Mouse (Mus musculus) embryo, embryonic 9.5 days (tissue): ENCODE results near the gene Mapk10.

Source experiments
- DNase-seq: peaks from one replicate; pipeline ENCODE4 v3.0.0-alpha.2; 2017; ENCODE audit errors: extremely low spot score

Gene Mapk10

GRCm38 (mm10) chr5:103071006-103071612 lies 140.0 kb downstream of the Mapk10 start:
- no peak for DNase-seq

DNA sequence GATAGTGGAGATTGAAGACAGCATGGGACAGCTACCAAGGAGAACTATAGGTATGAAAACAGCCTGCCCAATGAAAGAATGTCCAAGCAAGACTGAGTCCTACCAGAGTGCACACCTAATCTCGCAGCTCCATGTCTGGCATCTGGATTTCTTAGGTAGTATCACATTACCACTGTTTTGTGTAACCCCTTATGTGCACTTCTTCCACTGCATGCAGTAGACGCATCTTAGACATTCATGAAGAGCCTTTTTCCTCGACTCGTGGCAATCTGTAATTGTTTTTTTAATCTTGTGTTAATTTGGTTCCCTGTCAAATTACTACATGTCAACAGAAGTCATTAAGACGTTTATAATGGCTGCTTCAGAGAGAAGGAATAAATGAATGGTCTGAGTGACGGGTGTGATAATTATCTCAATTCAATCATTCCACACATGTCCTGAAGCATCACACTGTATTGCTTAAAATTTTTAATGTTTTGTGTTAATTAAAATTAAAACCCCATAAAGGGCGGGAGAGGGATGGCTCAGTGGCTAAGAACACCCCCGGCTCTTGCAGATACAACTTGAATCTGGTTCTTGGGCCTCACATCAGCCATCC lies 160.7 kb downstream of the Mapk10 start:
- DNase-seq: no peak

GRCm38 (mm10) chr5:103048011-103048410 lies 163.1 kb downstream of the Mapk10 start:
- no peak for DNase-seq

DNA sequence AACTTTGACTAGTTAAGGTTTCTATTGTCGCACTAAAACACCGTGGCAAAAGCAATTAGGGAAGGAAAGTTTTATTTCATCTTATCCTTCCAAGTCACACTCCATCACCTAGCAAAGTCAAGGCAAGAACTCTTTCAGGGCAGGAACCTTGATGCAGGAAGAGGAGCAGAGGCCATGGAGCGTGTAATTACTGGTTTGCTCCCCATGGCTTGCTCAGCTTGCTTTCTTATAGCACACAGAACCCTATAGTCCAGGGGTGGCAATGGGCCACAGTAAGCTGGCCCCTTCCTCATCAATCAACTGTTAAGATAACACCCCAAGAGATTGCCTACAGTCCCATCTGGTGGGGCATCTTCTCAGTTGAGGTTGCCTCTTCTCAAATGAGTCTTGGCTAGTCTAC lies 173.4 kb downstream of the Mapk10 start:
- DNase-seq: no peak

DNA sequence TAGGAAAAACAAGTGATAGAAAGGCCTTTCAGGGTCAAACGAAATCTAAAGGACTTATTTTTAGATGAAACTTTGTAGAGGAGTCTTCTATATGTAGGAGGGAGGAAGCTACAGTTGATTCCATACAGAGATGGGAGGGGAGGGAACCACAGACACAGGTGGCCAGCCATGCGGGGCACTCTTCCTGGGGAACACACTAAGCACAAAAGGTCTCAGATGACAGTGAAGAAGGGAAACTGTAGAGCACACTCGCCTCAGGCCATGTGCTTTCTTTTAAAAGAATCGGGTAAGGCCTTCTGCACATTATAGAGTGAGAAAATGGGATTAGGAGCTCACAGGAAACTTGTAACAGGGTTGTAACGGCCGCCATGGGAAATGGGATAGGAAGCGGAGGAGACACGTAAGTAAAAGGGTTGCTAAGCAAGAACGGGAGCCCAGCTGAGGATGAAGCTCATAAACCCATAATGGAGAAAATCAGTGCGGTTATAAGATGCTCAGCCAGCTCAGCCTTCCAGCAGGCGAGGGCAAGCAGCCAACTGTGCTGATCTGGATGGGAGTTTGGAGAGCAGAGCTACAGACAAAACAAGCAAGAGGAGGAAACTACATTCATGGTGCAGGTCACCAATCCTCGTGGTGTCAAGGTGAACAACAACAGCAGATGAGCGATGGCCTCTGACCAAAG lies 182.1 kb downstream of the Mapk10 start:
- DNase-seq: no peak

GRCm38 (mm10) chr5:103022504-103023172 lies 188.5 kb downstream of the Mapk10 start:
- DNase-seq: no peak

DNA sequence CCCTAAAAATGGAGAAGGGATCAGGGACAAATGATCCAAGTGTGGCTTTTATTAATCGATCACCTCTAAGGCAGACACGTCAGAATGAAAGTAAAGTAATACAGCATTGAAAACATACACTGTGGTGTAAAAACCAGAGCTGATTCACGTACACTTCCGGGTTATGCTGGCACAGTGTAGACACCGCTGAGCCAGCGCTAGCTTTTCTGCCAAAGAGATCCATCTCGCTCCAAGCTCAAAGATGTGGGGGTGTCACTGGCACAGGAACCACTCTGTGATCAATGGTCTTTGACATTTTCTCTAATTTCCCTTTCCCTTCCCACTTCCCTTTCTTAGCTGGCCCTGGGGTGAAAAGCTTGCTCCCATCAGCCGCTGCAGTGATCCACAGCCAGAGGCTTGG lies 189.7 kb downstream of the Mapk10 start:
- no peak for DNase-seq

GRCm38 (mm10) chr5:103020954-103021353 lies 190.2 kb downstream of the Mapk10 start:
- DNase-seq: no peak

DNA sequence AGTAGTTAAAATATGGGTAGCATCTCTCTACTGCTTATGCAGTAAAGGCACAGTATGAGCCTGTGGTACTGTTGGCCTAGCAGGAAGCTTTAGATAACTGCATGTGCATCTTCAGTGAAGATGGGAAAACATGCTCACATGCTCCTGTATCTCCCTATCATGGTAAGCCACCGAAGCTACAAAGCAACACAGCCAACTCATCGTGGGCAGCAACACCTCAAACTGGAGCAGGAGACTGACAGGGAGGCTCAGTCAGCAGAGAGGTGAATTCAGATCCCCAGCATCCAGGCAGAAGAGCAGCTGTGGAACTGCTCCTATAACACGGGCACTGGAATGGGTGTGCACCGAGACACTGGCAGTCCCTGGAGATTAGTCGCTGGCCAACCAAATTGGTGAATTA lies 191.0 kb downstream of the Mapk10 start:
- DNase-seq: no peak

DNA sequence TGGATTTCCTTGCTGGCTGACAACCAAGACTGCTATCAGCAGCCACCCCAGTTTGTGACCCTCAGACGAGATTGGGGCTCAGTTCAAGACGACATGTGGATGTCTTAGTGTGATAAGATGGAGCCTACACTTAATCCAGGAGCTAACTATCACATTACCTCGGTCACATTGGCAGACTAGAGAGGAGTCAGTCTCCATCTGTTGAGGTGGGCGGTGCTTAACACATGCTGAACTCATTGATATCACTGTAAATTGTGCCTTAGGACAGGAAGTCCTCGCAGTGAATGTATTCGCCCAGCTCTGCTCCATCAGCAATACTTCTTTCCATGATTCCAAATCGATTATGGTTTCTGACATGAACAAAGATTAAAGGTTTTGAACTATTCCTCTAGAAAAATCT lies 193.5 kb downstream of the Mapk10 start:
- DNase-seq: no peak

DNA sequence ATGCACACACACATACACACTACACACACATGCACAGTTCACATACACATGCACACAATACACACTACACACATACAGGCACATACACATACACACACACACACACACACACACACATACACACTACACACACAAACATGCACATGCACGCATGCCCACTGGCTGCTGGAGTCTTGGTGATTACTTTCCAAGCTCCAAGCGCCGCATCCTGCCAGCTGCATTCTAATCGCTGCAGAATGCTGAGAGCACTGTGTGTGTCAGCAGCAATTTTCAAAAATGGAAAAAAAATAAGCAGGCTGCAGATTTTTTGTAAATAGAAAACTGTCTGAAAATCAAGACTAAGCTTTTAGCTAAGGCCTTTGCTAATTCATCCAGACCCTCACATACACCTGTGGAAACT lies 196.8 kb downstream of the Mapk10 start:
- DNase-seq: no peak

DNA sequence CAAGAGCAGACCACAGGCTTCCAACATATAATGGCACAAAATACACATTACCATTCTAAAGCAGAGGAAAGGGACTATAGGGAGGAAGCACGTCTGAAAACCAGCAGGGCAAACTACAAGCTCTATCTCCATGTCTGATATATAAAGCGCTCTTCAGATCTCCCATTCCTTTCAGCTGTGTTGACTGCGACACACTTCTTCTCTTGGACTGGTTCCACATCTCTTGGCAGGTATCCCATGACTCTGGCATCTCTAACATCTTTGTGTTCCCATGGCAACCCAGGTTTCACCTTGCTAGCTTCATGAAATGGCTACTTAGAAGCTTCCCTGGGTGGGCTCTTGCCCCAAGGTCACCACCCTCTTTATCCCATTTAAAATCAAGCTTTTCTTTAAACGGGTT lies 202.2 kb downstream of the Mapk10 start:
- DNase-seq: no peak

DNA sequence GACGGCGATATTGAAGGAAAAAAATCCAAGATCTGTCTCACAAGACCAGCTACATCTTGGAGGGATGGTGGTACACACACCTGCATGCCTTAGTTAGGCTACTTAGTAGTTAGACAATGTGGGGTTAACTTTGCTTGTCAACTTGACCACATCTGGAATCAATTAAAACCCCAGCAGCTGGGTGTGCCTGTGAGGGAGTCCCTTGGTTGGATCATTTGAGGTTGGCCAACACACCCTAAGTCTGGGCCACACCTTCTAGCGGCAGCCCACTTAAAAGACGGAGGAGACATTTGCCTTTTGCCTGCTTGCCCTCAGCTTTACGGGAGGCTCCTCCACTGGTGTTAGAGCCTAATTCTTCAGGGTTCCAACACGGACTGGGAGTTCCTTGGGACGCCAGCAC lies 209.0 kb downstream of the Mapk10 start:
- DNase-seq: no peak

DNA sequence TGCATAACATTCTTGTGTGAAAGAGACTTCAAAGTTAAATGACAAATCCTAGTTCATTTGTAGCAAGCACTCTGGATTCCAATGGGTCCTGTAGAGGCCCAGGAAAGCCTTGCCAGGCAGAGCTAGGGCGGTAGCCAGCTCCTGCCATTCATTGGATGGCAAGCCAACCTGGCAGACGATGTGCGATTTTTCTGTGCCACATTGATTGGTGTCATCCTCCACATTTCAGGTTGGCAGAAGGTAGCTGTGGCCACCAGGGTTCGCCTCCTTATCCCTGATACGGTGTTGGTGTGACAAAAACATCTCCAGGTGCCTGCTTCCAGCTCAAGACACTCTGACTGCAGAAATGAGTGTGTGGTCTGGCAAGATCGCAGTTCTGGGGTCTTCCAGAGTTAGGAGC lies 210.6 kb downstream of the Mapk10 start:
- DNase-seq: no peak

GRCm38 (mm10) chr5:102998524-102998923 lies 212.6 kb downstream of the Mapk10 start:
- no peak for DNase-seq

- no peak for DNase-seq
These were observed 213.2 kb downstream of the Mapk10 start for GRCm38 (mm10) chr5:102997907-102998306.

GRCm38 (mm10) chr5:102996331-102996730 lies 214.8 kb downstream of the Mapk10 start:
- DNase-seq: no peak

DNA sequence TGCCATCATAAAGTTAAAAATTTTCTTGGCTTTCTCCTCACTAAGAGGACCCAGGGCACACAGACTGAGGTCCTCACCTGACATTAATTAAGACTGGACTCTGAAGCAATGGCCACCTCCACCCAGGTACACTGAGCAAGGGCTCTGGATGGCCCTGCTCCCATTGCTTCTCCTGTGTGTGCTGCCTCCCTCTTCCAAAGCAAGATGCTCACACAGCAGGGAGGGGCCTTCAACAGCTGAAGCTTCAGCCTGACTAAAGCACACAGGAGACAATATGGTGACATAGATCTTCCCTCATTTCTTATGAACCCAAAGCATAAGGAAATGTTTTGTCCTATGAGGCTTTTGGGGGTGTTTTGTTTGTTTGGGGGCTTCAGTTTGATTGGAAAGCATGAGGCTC lies 215.2 kb downstream of the Mapk10 start:
- DNase-seq: no peak

DNA sequence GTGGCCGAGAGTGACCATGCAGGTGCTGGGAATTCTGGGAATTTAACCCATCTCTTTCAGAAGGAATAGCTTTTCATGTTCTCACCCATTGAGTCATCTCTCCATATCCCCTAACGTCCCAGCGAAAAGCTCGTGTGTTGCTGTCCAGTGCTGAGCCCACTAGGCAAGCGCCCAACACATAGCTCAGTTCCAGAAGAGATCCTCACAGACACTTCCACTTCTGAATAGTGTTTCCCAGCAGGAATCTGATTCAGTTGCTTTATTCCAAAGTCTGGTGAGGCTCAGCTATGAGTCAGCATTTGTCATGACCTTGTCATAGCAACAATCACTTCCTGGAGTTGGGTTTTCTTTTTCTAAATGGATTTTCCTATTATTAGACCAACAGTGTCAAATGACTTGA lies 217.2 kb downstream of the Mapk10 start:
- no peak for DNase-seq

DNA sequence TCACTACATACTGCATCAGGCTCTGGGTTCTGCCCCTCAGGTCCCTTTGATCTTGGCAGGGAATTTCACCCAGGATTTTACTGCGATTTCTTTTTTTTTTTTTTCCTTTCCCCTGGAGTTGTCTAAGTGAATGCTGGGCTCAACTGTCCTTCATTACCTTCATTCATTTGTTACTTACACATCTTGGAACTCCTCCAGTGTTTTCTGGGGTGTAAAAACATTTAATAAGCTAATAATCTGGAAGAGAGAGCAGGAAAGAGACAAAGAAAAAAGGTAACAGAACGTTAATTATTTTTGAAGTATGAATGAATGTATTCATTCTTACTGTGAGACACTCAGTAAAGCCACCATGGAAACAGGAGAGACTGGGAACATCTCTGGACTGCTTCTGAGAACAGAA lies 219.4 kb downstream of the Mapk10 start:
- no peak for DNase-seq

- DNase-seq: no peak
These were observed 232.8 kb downstream of the Mapk10 start for GRCm38 (mm10) chr5:102978382-102978781.

GRCm38 (mm10) chr5:102977138-102977537 lies 234.0 kb downstream of the Mapk10 start:
- no peak for DNase-seq

GRCm38 (mm10) chr5:102976540-102976939 lies 234.6 kb downstream of the Mapk10 start:
- DNase-seq: no peak
